Mouse (Mus musculus) cerebral cortex, adult 2 months (tissue): ENCODE measurements around the gene Grap2.

Experiments used
- WGBS: fragments of 180-500 bp; shearing (Covaris S2); methylation state at CpG from one replicate; pipeline ENCODE4 v1.1.7; 2018; 5-methylcytosine and 5-hydroxymethylcytosine counted together

The Grap2 gene

DNA sequence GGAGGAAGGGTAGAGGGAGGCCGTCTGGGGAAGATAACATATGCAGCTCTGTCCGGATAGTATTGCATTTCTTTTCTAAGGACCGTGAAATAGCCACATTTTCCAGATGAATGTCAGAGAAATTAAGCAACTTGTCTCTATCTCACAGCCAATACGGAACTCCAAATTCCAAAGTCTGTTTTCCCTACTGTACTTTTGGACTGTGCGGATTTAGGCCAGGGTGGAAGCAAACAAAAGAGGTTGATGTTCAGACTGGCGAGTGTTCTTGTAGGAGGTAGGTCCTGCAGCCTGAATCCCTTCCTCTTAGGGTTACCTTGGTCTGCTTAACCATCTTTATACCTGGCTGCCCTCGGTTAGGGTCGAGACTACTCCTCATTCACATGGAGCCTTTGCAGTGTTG, 109.9 kb downstream of the Grap2 start:
- WGBS = 92% methylated on average over 8 of the region's 8 CpGs

GRCm38 (mm10) chr15:80683151-80683550, 110.8 kb downstream of the Grap2 start:
- 93% methylated on average over 6 of the region's 6 CpGs for WGBS

DNA sequence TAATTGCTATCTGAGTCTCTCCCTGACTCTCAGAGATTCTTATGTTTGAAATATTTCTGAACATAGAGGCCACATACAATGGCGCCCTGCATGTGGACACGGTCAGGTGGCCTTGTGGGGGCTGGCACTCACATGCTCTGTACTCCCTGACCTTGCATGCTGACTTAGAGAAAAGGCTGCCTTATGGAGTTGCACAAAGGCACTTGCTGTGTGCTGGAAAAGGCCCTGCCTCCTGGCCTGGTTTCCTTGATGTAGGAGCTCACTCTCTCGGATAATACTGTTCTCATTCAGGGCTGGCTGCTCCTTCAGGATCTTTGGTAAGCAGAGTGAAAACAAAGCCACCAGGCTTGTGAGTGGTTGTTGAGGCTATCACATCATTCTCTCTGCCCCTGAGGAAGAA, 111.6 kb downstream of the Grap2 start:
- WGBS = 53% methylated on average over 3 of the region's 3 CpGs

DNA sequence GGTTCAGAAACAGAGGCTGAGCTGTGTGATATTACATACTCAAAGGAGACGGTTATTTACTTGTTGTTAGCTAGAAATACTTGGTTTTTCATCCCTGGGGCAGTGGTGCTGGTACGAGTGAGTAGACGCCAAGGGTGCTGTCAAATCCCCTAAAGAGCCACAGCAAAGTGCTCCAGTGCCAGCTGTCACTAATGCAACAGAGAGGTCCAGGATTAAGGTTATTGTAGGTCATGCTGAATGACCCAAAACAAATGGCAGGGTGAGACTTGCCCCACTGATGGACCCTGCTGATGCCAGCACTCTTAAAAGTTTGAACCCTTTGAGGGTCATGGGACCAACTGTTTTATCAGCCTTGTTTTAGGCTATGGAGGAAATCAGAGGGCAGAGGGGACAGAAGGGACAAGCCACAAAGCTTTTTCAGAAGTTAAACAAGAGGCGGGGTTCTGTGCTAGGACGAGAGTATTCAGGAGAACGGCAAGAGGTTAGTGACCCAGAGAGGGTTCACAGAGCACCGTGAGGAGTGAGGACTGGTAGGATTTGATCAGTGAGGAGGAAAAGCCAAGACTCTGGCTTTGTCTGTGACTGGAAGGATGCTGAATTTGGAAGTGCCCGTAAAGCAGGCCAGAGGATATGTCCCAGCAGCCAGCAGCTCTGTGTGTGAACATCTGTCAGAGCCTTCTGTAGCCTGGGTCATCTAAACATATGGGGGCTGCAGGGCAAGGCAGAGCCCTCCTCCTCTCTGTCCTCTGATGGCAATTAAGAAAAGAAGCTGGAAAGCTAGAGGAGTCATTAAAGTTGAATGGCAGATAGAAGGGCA, 112.6 kb downstream of the Grap2 start:
- whole genome bisulfite sequencing = 60% methylated on average over 8 of the region's 8 CpGs

DNA sequence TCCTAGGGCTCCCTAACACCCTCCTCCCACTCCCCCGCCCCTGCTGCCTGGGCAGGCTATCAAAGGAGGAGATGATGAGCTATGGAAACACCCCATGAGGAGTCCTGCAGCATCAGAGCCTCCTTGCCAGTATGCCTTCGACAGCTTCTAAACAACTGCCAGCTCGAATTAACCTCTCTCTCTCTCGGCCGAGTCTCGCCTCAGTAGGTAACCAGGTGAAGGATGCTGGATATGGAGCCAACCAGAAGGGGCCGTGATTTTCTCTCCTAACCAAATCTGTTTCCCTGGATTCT, 113.2 kb downstream of the Grap2 start:
- WGBS = 54% methylated on average over 7 of the region's 7 CpGs

- 87% methylated on average over 7 of the region's 7 CpGs for WGBS
These were observed 116.1 kb downstream of the Grap2 start for GRCm38 (mm10) chr15:80688536-80688935.

- WGBS = 61% methylated on average over 3 of the region's 3 CpGs
These were observed 121.1 kb downstream of the Grap2 start for GRCm38 (mm10) chr15:80693492-80693891.

- WGBS = 14% methylated on average over 11 of the region's 11 CpGs
These were observed 121.9 kb downstream of the Grap2 start for GRCm38 (mm10) chr15:80694125-80694910.

DNA sequence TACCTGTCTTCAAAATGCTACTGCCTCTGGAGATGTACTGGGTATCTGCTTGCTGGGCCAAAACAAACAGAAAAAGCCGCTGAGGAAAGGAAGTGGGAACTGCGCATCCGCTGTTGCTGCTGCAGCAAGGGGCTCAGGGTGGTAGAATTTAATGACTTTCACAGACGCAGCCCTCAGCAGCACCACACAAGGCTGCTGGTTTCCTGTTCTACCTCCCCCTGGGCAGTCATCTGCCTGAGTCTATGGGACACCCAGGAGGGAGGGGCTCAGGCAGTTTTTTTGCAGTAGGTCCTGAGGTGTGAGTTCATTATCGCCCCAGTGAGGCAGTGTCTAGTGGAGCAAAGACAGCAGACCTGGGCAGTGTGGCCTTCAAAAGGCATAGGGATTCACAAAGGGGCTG, 125.2 kb downstream of the Grap2 start:
- 69% methylated on average over 5 of the region's 5 CpGs for WGBS

GRCm38 (mm10) chr15:80701481-80702257, 129.3 kb downstream of the Grap2 start:
- 79% methylated on average over 8 of the region's 8 CpGs for WGBS
